Mouse (Mus musculus) megakaryocyte progenitor cell, adult 5-6 weeks (primary cell): ENCODE results near the gene Edc4. TPM values are rescaled to one million over a fixed set of nuclear protein-coding genes. Genes with fewer than 3 reads are reported as not detected.

Experiments
- ATAC-seq: replicated peaks from 2 replicates; pipeline ENCODE4 v1.8.0; 2016; ENCODE audit warnings: mild to moderate bottlenecking, moderate TSS enrichment, inconsistent platforms; ENCODE audit not compliant: poor library complexity
- total RNA-seq, 2 experiments: library from RNA; stranded (forward) in 1 of 2; stranded (reverse) in 1 of 2; fragments of 157-497, 149-512 nt in 1 of 2; fragments of 200-1000 nt in 1 of 2; gene quantifications; 2 replicates each; pipeline versions ENCODE4 v1.2.3 to v1.2.4; 2015 to 2017

Edc4 gene
- total RNA-seq, 2 experiments from 2014 or later = 13.2 to 27.6 TPM

DNA sequence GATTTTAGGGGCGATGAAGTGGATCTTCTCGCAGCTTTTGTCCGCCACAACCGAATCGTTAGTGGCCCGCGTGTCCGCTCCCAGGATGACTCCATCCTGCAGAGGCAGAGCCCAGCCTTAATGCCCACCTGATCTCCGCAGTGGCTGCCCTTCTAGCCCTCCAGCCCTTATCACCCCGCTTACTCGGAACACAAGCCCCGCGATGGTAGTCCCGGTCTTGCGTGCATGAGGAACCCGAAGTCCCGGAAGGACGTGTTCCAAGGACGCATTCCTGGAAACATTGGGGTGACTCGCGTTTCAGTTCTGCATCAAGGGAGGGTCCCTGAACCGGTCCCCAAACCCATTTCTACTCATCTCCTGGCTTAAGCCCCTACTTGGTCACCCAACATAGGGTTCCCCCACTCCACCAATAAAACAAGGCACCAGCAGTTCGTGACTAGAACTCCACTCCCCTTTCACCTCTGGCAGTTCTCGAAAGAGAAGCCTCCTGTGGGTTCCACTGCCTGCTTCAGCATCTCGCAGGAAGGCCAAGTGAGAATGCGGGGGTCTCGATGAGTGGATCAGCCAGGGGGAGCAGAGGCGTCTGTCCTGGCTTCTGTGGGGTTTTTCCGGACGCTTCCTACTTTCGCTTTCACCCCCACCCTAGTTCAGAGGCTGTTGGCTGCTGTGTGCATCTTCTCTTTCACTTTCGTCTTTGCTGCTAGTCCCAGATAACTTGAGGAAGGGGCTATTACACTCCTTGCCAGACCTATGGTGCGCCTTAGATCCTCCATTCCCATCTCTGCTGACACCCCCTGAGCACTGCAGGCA is 57.0 kb downstream of the Edc4 start:
- ATAC-seq = peak; percentile 54

DNA sequence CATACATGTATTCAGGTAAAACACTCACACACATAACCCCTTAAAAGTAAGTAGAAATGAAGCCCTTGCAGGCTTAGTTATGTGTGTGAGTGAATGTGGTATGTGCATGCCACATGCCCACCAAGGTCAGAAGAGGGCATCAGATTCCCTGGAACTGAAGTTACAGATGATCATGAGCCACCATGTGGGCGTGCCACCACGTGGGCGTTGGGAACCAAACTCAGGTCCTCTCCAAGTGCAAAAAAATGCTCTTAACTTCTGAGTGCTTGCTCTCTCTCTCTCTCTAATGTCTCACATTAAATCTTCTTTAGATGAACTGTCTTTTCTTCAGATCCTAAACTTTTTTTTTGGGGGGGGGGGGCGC is 57.6 kb downstream of the Edc4 start, which contains the start of gene Psmb10:
Gene Psmb10 (minus strand): TSS at position 139 of the 364 bp plus-strand sequence.
- ATAC-seq = peak; percentile 40

DNA sequence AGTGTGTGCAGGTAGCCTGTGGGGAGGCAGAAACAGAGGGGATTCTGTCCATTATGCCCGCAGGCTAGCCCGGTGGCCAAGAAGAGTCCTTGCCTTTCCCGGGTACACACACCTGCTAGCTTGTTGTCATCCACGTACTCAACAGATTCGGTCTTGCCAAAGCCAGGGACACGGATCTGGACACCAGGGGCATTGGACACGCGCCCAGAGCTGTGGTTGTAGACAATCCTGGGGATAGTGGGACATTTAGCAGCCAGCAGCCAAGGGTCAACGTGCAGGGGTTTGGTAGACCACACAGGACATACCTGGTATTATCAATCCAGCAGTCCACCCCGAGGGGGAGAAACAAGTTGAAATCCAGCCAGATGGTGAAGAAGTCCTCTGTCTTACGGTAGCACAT is 61.3 kb downstream of the Edc4 start:
- ATAC-seq = no peak

DNA sequence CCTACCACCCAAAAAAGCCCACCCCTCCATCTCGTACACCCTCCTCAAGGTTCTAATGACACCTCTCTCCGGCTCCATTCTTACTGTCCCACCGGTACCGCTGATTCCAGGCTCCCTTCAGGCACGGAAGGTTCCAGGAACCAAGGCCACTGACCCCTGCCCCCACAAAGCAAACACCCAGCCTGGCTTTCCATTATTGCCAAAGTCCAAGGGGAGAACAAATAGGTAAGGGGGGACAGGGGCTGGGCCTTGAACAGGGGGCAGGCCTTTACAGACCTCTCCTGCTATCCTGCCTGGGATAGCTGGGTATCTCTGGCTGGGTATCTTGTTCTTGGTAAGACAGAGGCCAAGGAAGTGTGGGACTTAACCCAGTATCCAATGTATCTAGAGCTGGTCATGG is 61.9 kb downstream of the Edc4 start:
- no peak for ATAC-seq

DNA sequence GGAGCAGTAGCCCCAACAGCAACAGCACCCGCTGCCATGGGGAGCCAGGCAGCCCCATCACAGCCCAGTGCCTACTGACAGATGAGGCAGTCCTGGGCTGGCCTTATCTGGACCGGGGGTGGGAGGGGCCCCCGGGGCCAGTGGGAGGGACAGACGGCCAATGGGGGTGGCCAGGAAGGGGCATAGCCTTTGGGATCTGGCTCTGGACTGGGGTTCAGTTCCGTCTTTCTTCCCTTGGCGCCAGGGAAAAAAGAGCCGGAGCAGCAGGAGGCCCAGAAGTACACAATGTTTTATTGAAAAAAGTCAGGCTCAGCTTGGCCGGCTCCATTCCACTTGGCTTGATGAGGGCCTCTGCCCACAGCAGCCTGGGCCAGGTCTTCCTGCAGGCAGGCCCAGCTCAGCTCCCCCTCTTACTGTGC is 62.6 kb downstream of the Edc4 start, which contains the start of gene Lcat:
Gene Lcat (minus strand): TSS at position 62 of the 419 bp plus-strand sequence.
- no peak for ATAC-seq

Other genes with a start within 250 kb of the Edc4 start
- gene Ctcf, start 244.3 kb upstream of the Edc4 start, total RNA-seq (2015) = 95.7 and 103 TPM in 2 replicates
- gene Ctcf, start 244.3 kb upstream of the Edc4 start, total RNA-seq (2017) = 88.1 and 104 TPM in 2 replicates
- not detected in 2 replicates for gene Agrp, start 243.5 kb upstream of the Edc4 start, total RNA-seq (2015)
- not detected in 2 replicates for gene Agrp, start 243.5 kb upstream of the Edc4 start, total RNA-seq (2017)
- gene Carmil2, start 194.6 kb upstream of the Edc4 start, total RNA-seq (2015) = 2.2 and 3.4 TPM in 2 replicates
- gene Carmil2, start 194.6 kb upstream of the Edc4 start, total RNA-seq (2017) = 2.0 and 2.2 TPM in 2 replicates
- gene Acd, start 179.8 kb upstream of the Edc4 start, total RNA-seq (2015) = 40.1 and 56.7 TPM in 2 replicates
- gene Acd, start 179.8 kb upstream of the Edc4 start, total RNA-seq (2017) = 21.4 and 28.1 TPM in 2 replicates
- gene Pard6a, start 179.7 kb upstream of the Edc4 start, total RNA-seq (2015) = 5.8 and 7.1 TPM in 2 replicates
- gene Pard6a, start 179.7 kb upstream of the Edc4 start, total RNA-seq (2017) = 16.2 and 23.9 TPM in 2 replicates
- not detected in 2 replicates for gene 4933405L10Rik, start 173.2 kb upstream of the Edc4 start, total RNA-seq (2015)
- not detected in 2 replicates for gene 4933405L10Rik, start 173.2 kb upstream of the Edc4 start, total RNA-seq (2017)
- gene Enkd1, start 172.7 kb upstream of the Edc4 start, total RNA-seq (2015) = 12.7 and 13.0 TPM in 2 replicates
- 10.4 and 13.9 TPM in 2 replicates for gene Enkd1, start 172.7 kb upstream of the Edc4 start, total RNA-seq (2017)
- gene Gfod2, start 122.2 kb upstream of the Edc4 start, total RNA-seq (2015) = 0.74 and 1.0 TPM in 2 replicates
- gene Gfod2, start 122.2 kb upstream of the Edc4 start, total RNA-seq (2017) = 1.4 and 4.2 TPM in 2 replicates
- gene Ranbp10, start 53.5 kb upstream of the Edc4 start, total RNA-seq (2015) = 12.6 and 13.2 TPM in 2 replicates
- gene Ranbp10, start 53.5 kb upstream of the Edc4 start, total RNA-seq (2017) = 7.7 and 9.2 TPM in 2 replicates
- not detected in 2 replicates for gene Tsnaxip1, start 53.1 kb upstream of the Edc4 start, total RNA-seq (2015)
- not detected in 2 replicates for gene Tsnaxip1, start 53.1 kb upstream of the Edc4 start, total RNA-seq (2017)
- 18.3 and 21.2 TPM in 2 replicates for gene Cenpt, start 27.6 kb upstream of the Edc4 start, total RNA-seq (2015)
- gene Cenpt, start 27.6 kb upstream of the Edc4 start, total RNA-seq (2017) = 14.4 and 20.1 TPM in 2 replicates
- 30.9 and 32.4 TPM in 2 replicates for gene Thap11, start 25.7 kb upstream of the Edc4 start, total RNA-seq (2015)
- 25.1 and 28.5 TPM in 2 replicates for gene Thap11, start 25.7 kb upstream of the Edc4 start, total RNA-seq (2017)
- gene Nutf2, start 20.3 kb upstream of the Edc4 start, total RNA-seq (2015) = 261 and 316 TPM in 2 replicates
- gene Nutf2, start 20.3 kb upstream of the Edc4 start, total RNA-seq (2017) = 26.3 and 49.1 TPM in 2 replicates
- 0.57 TPM in 1 of 2 replicates, not detected in the other for gene Nrn1l, start 12.7 kb downstream of the Edc4 start, total RNA-seq (2015)
- gene Nrn1l, start 12.7 kb downstream of the Edc4 start, total RNA-seq (2017) = not detected in 2 replicates
- 13.4 and 14.8 TPM in 2 replicates for gene Pskh1, start 19.6 kb downstream of the Edc4 start, total RNA-seq (2015)
- 19.9 and 20.2 TPM in 2 replicates for gene Pskh1, start 19.6 kb downstream of the Edc4 start, total RNA-seq (2017)
- gene Ctrl, start 53.0 kb downstream of the Edc4 start, total RNA-seq (2015) = 0.22 and 3.2 TPM in 2 replicates
- 2.2 TPM in 1 of 2 replicates, not detected in the other for gene Ctrl, start 53.0 kb downstream of the Edc4 start, total RNA-seq (2017)
- gene Psmb10, start 57.6 kb downstream of the Edc4 start, total RNA-seq (2015) = 127 and 155 TPM in 2 replicates
- gene Psmb10, start 57.6 kb downstream of the Edc4 start, total RNA-seq (2017) = 58.8 and 66.5 TPM in 2 replicates
- gene Lcat, start 62.5 kb downstream of the Edc4 start, total RNA-seq (2015) = 0.83 TPM in 1 of 2 replicates, not detected in the other
- gene Lcat, start 62.5 kb downstream of the Edc4 start, total RNA-seq (2017) = 0.12 TPM in 1 of 2 replicates, not detected in the other
- 2.0 and 3.5 TPM in 2 replicates for gene Slc12a4, start 85.2 kb downstream of the Edc4 start, total RNA-seq (2015)
- gene Slc12a4, start 85.2 kb downstream of the Edc4 start, total RNA-seq (2017) = 7.7 and 8.4 TPM in 2 replicates
- gene Dpep3, start 98.5 kb downstream of the Edc4 start, total RNA-seq (2015) = not detected in 2 replicates
- gene Dpep3, start 98.5 kb downstream of the Edc4 start, total RNA-seq (2017) = not detected in 2 replicates
- 7.9 and 12.0 TPM in 2 replicates for gene Dus2, start 110.5 kb downstream of the Edc4 start, total RNA-seq (2015)
- gene Dus2, start 110.5 kb downstream of the Edc4 start, total RNA-seq (2017) = 10.8 and 20.3 TPM in 2 replicates
- gene Dpep2nb, start 125.1 kb downstream of the Edc4 start, total RNA-seq (2015) = not detected in 2 replicates
- gene Dpep2nb, start 125.1 kb downstream of the Edc4 start, total RNA-seq (2017) = not detected in 2 replicates
- 8.6 and 12.0 TPM in 2 replicates for gene Ddx28, start 131.0 kb downstream of the Edc4 start, total RNA-seq (2015)
- gene Ddx28, start 131.0 kb downstream of the Edc4 start, total RNA-seq (2017) = 18.2 and 20.8 TPM in 2 replicates
- gene Nfatc3, start 178.0 kb downstream of the Edc4 start, total RNA-seq (2015) = 112 and 126 TPM in 2 replicates
- gene Nfatc3, start 178.0 kb downstream of the Edc4 start, total RNA-seq (2017) = 25.2 and 32.7 TPM in 2 replicates